Comparison of ENCODE assay signal across 9 mouse cellular contexts in the genomic region with DNA sequence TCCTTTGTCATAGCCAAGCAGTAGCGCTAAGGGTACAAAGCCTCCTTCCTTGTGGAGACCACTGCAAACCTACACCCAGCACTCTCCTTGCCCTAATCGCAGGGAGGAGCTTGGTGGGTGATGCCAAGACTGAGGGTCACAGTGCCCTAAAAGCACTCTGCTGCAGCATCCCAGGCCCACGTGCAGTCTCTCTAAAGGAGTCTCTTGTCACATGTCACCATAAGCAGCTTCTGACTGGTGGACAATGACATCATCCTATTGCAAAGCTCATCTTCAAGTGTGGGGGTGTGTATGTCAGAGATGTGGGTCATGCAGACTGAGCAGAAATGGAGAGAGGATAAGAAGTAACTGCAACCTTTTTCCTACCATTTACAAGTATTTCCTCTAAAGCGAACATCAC. TPM values are rescaled to one million over a fixed set of nuclear protein-coding genes. Genes with fewer than 3 reads are reported as not detected.
DNase-seq lines count a peak whose midpoint lies in the region; ATAC-seq lines count a peak whose summit lies in the region.
"Had no signal": no experiment of that assay in that cellular context is flagged by ENCODE, and none has a peak within 500 bp of the region (broad histone marks: within the 10 kb centered on the region; RNA-seq: fewer than 3 reads in every experiment).

No protein-coding gene starts in this region.

- no peak for DNase-seq in heart, embryonic 10.5 days (ENCODE audit: low spot score)
- DNase-seq in brain, adult 2 months (ENCODE audit: low read depth, low spot score), result peak; percentile 96
- peak; percentile 36 for DNase-seq in hindbrain, embryonic 14.5 days (ENCODE audit: low spot score)
- DNase-seq in naive thymus-derived CD4-positive, alpha-beta T cell, adult 2 months (ENCODE audit: low read depth), result peak; percentile 33
- DNase-seq in lung, postnatal 4 days, result no peak
- no peak for DNase-seq in adrenal gland, postnatal 14 days
- no peak for DNase-seq in kidney, postnatal 4 days

- no peak overlapping the region; a peak in 1 of 4 replicates for H3K27ac ChIP-seq in heart, embryonic 14.5 days (replicated peaks in 1 of 2; ENCODE audit: control insufficient read depth in 1 of 2, insufficient read depth in 1 of 2, low read depth in 2 of 2, low read length in 2 of 2)
- H3K27ac ChIP-seq in heart, embryonic 10.5 days, result no peak overlapping the region; the same call in 1 of the 2 replicates
- no peak overlapping the region for H3K27ac ChIP-seq in hindbrain, embryonic 14.5 days

- H3K4me3 ChIP-seq in heart, embryonic 14.5 days (ENCODE audit: control insufficient read depth in 1 of 2, insufficient read depth in 1 of 2, low read depth in 1 of 2, low read length in 2 of 2), result no peak overlapping the region
- no peak overlapping the region; the same call in 1 of the 2 replicates for H3K4me3 ChIP-seq in heart, embryonic 10.5 days
- H3K4me3 ChIP-seq in hindbrain, embryonic 14.5 days (replicated peaks; ENCODE audit: low read length), result peak overlapping the region; percentile 92

- H3K4me1 ChIP-seq in heart, embryonic 14.5 days (ENCODE audit: control insufficient read depth in 2 of 2, insufficient read depth in 2 of 2, low read length in 2 of 2), result peaks cover 30% of the 10 kb centered on the region in 2 experiments
- H3K4me1 ChIP-seq in heart, embryonic 10.5 days, result peaks cover 47% of the 10 kb centered on the region
- peaks cover 34% of the 10 kb centered on the region for H3K4me1 ChIP-seq in hindbrain, embryonic 14.5 days (replicated peaks; ENCODE audit: control insufficient read depth, insufficient read depth, low read length)

- no peaks in the 10 kb centered on the region for H3K27me3 ChIP-seq in heart, embryonic 14.5 days (ENCODE audit: control insufficient read depth, insufficient read depth, low read length)
- no peaks in the 10 kb centered on the region for H3K27me3 ChIP-seq in heart, embryonic 10.5 days (ENCODE audit: insufficient read depth, poor library complexity, severe bottlenecking)
- no peaks in the 10 kb centered on the region for H3K27me3 ChIP-seq in hindbrain, embryonic 14.5 days (ENCODE audit: control insufficient read depth, insufficient read depth, low read length)
- H3K27me3 ChIP-seq: Patski had no signal

- H3K36me3 ChIP-seq in heart, embryonic 14.5 days (ENCODE audit: control insufficient read depth, insufficient read depth, low read length), result peaks cover 46% of the 10 kb centered on the region
- H3K36me3 ChIP-seq in heart, embryonic 10.5 days, result peaks cover 55% of the 10 kb centered on the region
- H3K36me3 ChIP-seq in hindbrain, embryonic 14.5 days (replicated peaks; ENCODE audit: control insufficient read depth, insufficient read depth), result peaks cover 43% of the 10 kb centered on the region

- peak overlapping the region; percentile 89 for H3K4me2 ChIP-seq in heart, embryonic 14.5 days (ENCODE audit: low read length)
- H3K4me2 ChIP-seq in hindbrain, embryonic 14.5 days (replicated peaks), result peak overlapping the region; percentile 95

- no peaks in the 10 kb centered on the region for H3K9me3 ChIP-seq in heart, embryonic 14.5 days (ENCODE audit: control insufficient read depth, low read length)
- no peaks in the 10 kb centered on the region for H3K9me3 ChIP-seq in heart, embryonic 10.5 days
- no peaks in the 10 kb centered on the region for H3K9me3 ChIP-seq in hindbrain, embryonic 14.5 days (ENCODE audit: control insufficient read depth, low read length)

- no peak for ATAC-seq in heart, embryonic 14.5 days (ENCODE audit: insufficient number of reproducible peaks, insufficient read depth, low FRiP score, low read depth)
- ATAC-seq in hindbrain, embryonic 14.5 days (ENCODE audit: low FRiP score), result no peak
- ATAC-seq: Patski had no signal

- peak overlapping the region; percentile 76 for H3K9ac ChIP-seq in heart, embryonic 14.5 days (ENCODE audit: low read length)
- H3K9ac ChIP-seq in hindbrain, embryonic 14.5 days, result peak overlapping the region; percentile 93

- 65% methylated on average over 4 of the region's 4 CpGs for WGBS in heart, embryonic 14.5 days
- 71% methylated on average over 4 of the region's 4 CpGs for WGBS in heart, embryonic 10.5 days
- 69% methylated on average over 4 of the region's 4 CpGs for WGBS in hindbrain, embryonic 14.5 days

RNA-seq across cellular contexts. Expression of a gene that starts 3.9 kb away (rescaled TPM):
- 11.0 and 11.4 TPM in 2 replicates for polyA plus RNA-seq in heart, embryonic 14.5 days (2014; fragmentation: Nextera tagmentation; extraction: Ambion mirVana)
- 15.3 and 17.7 TPM in 2 replicates for polyA plus RNA-seq in heart, embryonic 10.5 days (2016; fragmentation: Nextera tagmentation; extraction: Ambion mirVana)
- 12.9 and 15.1 TPM in 2 replicates for polyA plus RNA-seq in hindbrain, embryonic 14.5 days (2014; fragmentation: Nextera tagmentation; extraction: Ambion mirVana)
- total RNA-seq in adrenal gland, postnatal 14 days (2021), result 33.7 and 46.4 TPM in 2 replicates

RNA-seq across cellular contexts. Expression of a gene that starts 39.1 kb away (rescaled TPM):
- polyA plus RNA-seq in heart, embryonic 14.5 days (2014; fragmentation: Nextera tagmentation; extraction: Ambion mirVana), result 78.4 and 81.9 TPM in 2 replicates
- polyA plus RNA-seq in heart, embryonic 10.5 days (2016; fragmentation: Nextera tagmentation; extraction: Ambion mirVana), result 114 and 150 TPM in 2 replicates
- polyA plus RNA-seq in hindbrain, embryonic 14.5 days (2014; fragmentation: Nextera tagmentation; extraction: Ambion mirVana), result 105 and 108 TPM in 2 replicates
- 100 and 124 TPM in 2 replicates for total RNA-seq in adrenal gland, postnatal 14 days (2021)

RNA-seq across cellular contexts. Expression of a gene that starts 46.4 kb away (rescaled TPM):
- 0.32 and 0.58 TPM in 2 replicates for polyA plus RNA-seq in heart, embryonic 14.5 days (2014; fragmentation: Nextera tagmentation; extraction: Ambion mirVana)
- 0.28 and 0.48 TPM in 2 replicates for polyA plus RNA-seq in heart, embryonic 10.5 days (2016; fragmentation: Nextera tagmentation; extraction: Ambion mirVana)
- 0.83 and 1.0 TPM in 2 replicates for polyA plus RNA-seq in hindbrain, embryonic 14.5 days (2014; fragmentation: Nextera tagmentation; extraction: Ambion mirVana)
- total RNA-seq in adrenal gland, postnatal 14 days (2021), result 11.3 and 11.5 TPM in 2 replicates

Comparison
In these comparisons a context has a peak if more than half of its experiments do, and no peak if none do; other contexts are left out.
1. DNase-seq: peak in brain, adult 2 months (single experiment), hindbrain, embryonic 14.5 days (single experiment) and naive thymus-derived CD4-positive, alpha-beta T cell, adult 2 months (single experiment); none in heart, embryonic 10.5 days (single experiment), lung, postnatal 4 days (0 of 2), adrenal gland, postnatal 14 days (single experiment) and kidney, postnatal 4 days (0 of 2).